Mouse (Mus musculus) liver, embryonic 16.5 days (tissue): Measurements from ENCODE around the gene Iqcf1. TPM values are rescaled to one million over a fixed set of nuclear protein-coding genes. Genes with fewer than 3 reads are reported as not detected.

ENCODE experiments used
- ATAC-seq: fragments of 200-750 bp; cut with Nextera tagmentation; 2 replicates; pipeline ENCODE4 v1.8.0; 2017; ENCODE audit warnings: low read depth, mild to moderate bottlenecking, moderate number of reproducible peaks, moderate library complexity
- H3K27ac ChIP-seq: fragments of 300-500 bp; sonication (generic); 2 replicates; pipeline ENCODE4 v1.5.1; 2014; ENCODE audit warnings: mild to moderate bottlenecking, low read length
- H3K27me3 ChIP-seq: fragments of 300-500 bp; sonication (generic); 2 replicates; pipeline ENCODE4 v1.6.1; 2014; ENCODE audit warnings: low read depth, low read length, mixed read lengths; ENCODE audit not compliant: control insufficient read depth, insufficient read depth
- H3K36me3 ChIP-seq: fragments of 300-500 bp; sonication (generic); 2 replicates; pipeline ENCODE4 v1.6.1; 2014; ENCODE audit warnings: mild to moderate bottlenecking; ENCODE audit not compliant: control insufficient read depth, insufficient read depth
- H3K4me1 ChIP-seq: fragments of 300-500 bp; sonication (generic); 2 replicates; pipeline ENCODE4 v1.6.1; 2014; ENCODE audit warnings: low read depth, low read length, mixed read lengths; ENCODE audit not compliant: control insufficient read depth
- H3K4me2 ChIP-seq: fragments of 300-500 bp; sonication (generic); 2 replicates; pipeline ENCODE4 v1.6.1; 2014; ENCODE audit warnings: low read depth, low read length, mixed read lengths
- H3K4me3 ChIP-seq: fragments of 300-500 bp; sonication (generic); 2 replicates; pipeline ENCODE4 v1.5.1; 2014; ENCODE audit warnings: low read depth, mild to moderate bottlenecking, low read length
- H3K9ac ChIP-seq: fragments of 300-500 bp; sonication (generic); 2 replicates; pipeline ENCODE4 v1.6.1; 2014; ENCODE audit warnings: low read depth, low read length
- H3K9me3 ChIP-seq: fragments of 300-500 bp; sonication (generic); replicated peaks from 2 replicates; pipeline ENCODE4 v1.6.1; 2016; ENCODE audit warnings: low read length; ENCODE audit not compliant: control insufficient read depth
- WGBS: fragments of 180-500 bp; shearing (Covaris S2); extraction: QIAGEN DNeasy Blood & Tissue Kit; methylation state at CpG from one replicate; pipeline ENCODE4 v1.1.7; 2014; ENCODE audit not compliant: insufficient replicate concordance; 5-methylcytosine and 5-hydroxymethylcytosine counted together
- polyA plus RNA-seq: library from polyadenylated mRNA; unstranded; fragments of >200 nt; fragmentation: Nextera tagmentation; extraction: Ambion mirVana; gene quantifications from 2 replicates; pipeline ENCODE4 v1.2.1, GENCODE M21; 2015

Iqcf1 gene
- polyA plus RNA-seq, 1 experiment from 2014 or later = not detected

DNA sequence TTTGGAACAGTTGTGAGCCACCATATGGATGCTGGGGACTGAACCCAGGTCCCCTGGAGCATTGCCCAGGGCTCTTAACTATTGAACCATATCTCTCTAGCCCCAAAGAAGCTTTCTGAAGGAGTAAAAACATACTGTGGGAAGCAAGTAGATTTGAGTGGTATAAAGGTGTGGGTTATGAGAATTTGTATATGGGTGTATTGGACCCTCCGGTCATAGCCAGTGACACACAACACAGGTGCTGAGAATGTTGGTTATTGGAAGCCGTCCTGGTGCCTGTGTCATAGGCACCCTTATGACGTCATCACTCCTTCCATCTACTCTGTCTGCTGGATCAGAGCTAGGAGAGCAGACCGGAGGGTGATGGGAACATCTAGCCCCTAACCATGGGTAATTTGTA, 14.5 kb downstream of the Iqcf1 start, which contains the start of gene Iqcf5:
Iqcf5 (plus strand) TSS at position 301 of the 400 bp plus-strand sequence.
- Histone ChIP-seq H3K9me3 (no peaks in the 10 kb centered on the region), H3K4me2 (no peak within 1 kb of the TSS), H3K27me3 (no peaks in the 10 kb centered on the region), H3K36me3 (no peaks in the 10 kb centered on the region), H3K4me1 (no peaks in the 10 kb centered on the region), H3K27ac (no peak within 1 kb of the TSS), H3K4me3 (no peak within 1 kb of the TSS), H3K9ac (no peak within 1 kb of the TSS)
- ATAC-seq = no peak
- 61% methylated on average over 4 of the region's 4 CpGs for WGBS

DNA sequence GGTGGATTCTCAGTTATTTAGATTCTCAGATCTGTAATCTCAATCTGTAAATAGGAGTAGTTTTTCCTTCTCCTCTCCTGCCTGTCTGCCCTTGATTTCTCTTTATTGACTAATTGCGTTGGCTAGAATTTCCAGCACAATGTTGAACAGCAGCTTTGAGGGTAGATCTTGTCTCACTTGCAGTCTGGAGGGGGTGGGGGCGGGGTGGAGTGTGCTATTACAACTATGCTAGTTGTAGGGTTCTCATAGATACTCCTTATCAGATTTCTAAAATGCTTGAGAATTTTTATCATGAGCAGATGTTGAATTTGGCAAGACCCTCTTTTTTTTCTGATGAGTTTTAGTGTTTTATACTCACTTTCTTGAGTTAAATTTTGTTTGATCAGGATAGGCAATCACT, 19.7 kb downstream of the Iqcf1 start:
- no peaks in the 10 kb centered on the region for H3K9me3 ChIP-seq
- H3K27ac ChIP-seq = no peak overlapping the region
- no peak overlapping the region for H3K4me2 ChIP-seq
- H3K4me1 ChIP-seq = no peaks in the 10 kb centered on the region
- no peaks in the 10 kb centered on the region for H3K27me3 ChIP-seq
- no peaks in the 10 kb centered on the region for H3K36me3 ChIP-seq
- ATAC-seq = no peak
- 49% methylated on average over 2 of the region's 2 CpGs for WGBS
- no peak overlapping the region for H3K9ac ChIP-seq
- no peak overlapping the region for H3K4me3 ChIP-seq

DNA sequence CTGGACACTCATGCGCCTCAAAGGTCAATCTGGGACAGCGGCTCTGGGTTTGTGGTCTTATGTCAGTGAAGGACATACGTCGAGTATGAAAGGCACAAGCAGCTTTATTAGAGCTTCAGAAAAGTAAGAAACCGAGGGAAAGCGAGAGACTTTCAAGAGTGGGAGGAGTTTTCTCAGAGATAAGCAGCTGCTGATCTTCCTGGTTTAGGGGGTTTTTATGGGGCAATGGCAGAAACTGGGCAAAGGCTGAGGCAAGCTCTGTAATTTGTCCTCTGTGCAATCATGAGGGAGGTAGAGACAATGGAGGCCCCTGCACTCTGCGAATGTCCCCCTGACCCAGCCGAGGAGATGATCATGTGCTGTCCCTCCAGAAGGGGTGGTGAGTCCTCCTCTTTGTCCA, 20.1 kb downstream of the Iqcf1 start:
- H3K4me3 ChIP-seq = no peak overlapping the region
- no peak overlapping the region for H3K9ac ChIP-seq
- H3K4me1 ChIP-seq = no peaks in the 10 kb centered on the region
- no peaks in the 10 kb centered on the region for H3K36me3 ChIP-seq
- no peaks in the 10 kb centered on the region for H3K27me3 ChIP-seq
- 54% methylated on average over 8 of the region's 8 CpGs for WGBS
- no peak for ATAC-seq
- no peaks in the 10 kb centered on the region for H3K9me3 ChIP-seq
- H3K4me2 ChIP-seq = no peak overlapping the region
- no peak overlapping the region for H3K27ac ChIP-seq

DNA sequence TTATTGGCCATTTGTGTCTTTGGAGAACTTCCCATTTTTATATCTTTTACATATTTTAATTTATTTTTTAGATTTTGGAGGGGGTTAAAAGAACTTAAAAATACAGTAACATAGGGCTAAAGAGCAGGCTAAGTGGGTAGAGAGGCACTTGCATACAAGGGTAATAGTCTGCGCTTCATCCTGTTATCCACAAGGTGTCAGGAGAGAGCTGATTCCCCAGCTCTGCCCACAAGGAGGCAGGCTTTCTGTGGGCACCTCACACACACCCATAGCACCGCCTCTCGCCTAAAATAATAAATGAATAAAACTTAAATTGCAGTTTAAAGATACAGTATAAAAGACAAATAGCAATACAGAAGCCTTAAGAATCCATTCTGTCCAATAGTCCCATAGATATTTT, 32.1 kb downstream of the Iqcf1 start:
- Histone ChIP-seq H3K27me3 (no peaks in the 10 kb centered on the region), H3K9me3 (no peaks in the 10 kb centered on the region), H3K4me1 (no peaks in the 10 kb centered on the region), H3K4me3 (no peak overlapping the region), H3K36me3 (no peaks in the 10 kb centered on the region), H3K27ac (no peak overlapping the region), H3K9ac (no peak overlapping the region), H3K4me2 (no peak overlapping the region)
- no peak for ATAC-seq
- WGBS = 15% methylated on average over 3 of the region's 3 CpGs

DNA sequence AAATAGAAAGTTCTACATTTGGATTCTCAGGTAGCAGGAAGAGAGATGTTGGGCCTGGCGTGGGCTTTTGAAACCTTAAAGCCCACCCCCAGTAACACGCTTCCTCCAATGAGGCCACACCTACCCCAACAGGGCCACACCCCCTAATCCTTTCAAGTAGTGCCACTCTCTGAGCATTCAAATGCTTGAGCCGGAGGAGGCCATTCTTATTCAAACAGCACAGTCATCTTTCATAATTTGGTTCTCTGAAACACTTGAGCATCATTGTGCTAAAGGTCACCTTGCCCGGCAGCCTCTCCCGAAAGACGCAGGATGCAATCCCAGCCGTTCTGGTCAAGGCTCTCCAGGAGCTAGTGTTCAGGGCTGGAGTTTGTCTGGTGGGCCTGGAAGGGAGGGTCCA, 34.5 kb downstream of the Iqcf1 start:
- ATAC-seq = no peak
- H3K9me3 ChIP-seq = no peaks in the 10 kb centered on the region
- 77% methylated on average over 7 of the region's 7 CpGs for WGBS
- H3K36me3 ChIP-seq = no peaks in the 10 kb centered on the region
- no peak overlapping the region for H3K4me2 ChIP-seq
- H3K4me1 ChIP-seq = no peaks in the 10 kb centered on the region
- no peaks in the 10 kb centered on the region for H3K27me3 ChIP-seq
- H3K27ac ChIP-seq = no peak overlapping the region
- no peak overlapping the region for H3K4me3 ChIP-seq
- no peak overlapping the region for H3K9ac ChIP-seq

DNA sequence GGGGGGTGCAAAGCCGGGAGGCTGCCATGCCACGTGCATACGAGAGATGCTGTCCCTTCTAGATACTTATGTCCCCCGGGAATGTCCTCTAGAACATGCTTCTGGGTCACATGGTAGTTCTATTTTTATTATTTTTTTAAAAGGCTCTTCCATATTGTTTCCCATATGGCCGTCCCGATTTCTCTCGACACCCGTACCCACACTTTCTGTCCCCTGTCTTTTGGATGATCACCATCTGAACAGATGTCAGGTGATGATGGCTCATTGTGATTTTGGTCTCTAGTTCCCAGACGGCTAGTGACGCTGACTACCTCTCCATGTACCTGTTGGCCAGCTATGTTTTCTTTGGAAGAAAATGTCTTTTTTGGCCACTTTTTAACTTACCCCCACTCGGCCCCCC, 35.2 kb downstream of the Iqcf1 start:
- no peak for ATAC-seq
- Histone ChIP-seq H3K4me3 (no peak overlapping the region), H3K36me3 (no peaks in the 10 kb centered on the region), H3K4me2 (no peak overlapping the region), H3K27ac (no peak overlapping the region), H3K4me1 (no peaks in the 10 kb centered on the region), H3K27me3 (no peaks in the 10 kb centered on the region), H3K9ac (no peak overlapping the region), H3K9me3 (no peaks in the 10 kb centered on the region)
- WGBS = 78% methylated on average over 11 of the region's 11 CpGs

Other genes with a start within 250 kb of the Iqcf1 start
- gene Poc1a, start 218.9 kb upstream of the Iqcf1 start, polyA plus RNA-seq = 20.3 and 21.0 TPM in 2 replicates
- 2.1 and 2.7 TPM in 2 replicates for gene Dusp7, start 131.3 kb upstream of the Iqcf1 start, polyA plus RNA-seq
- 452 and 501 TPM in 2 replicates for gene Rpl29, start 70.5 kb upstream of the Iqcf1 start, polyA plus RNA-seq
- 34.3 and 36.5 TPM in 2 replicates for gene Acy1, start 61.6 kb upstream of the Iqcf1 start, polyA plus RNA-seq
- 31.3 and 37.5 TPM in 2 replicates for gene Abhd14b, start 52.5 kb upstream of the Iqcf1 start, polyA plus RNA-seq
- 17.2 and 18.8 TPM in 2 replicates for gene Abhd14a, start 52.3 kb upstream of the Iqcf1 start, polyA plus RNA-seq
- gene Pcbp4, start 46.7 kb upstream of the Iqcf1 start, polyA plus RNA-seq = 5.1 and 6.0 TPM in 2 replicates
- gene Gpr62, start 34.0 kb upstream of the Iqcf1 start, polyA plus RNA-seq = 0.04 TPM in 1 of 2 replicates, not detected in the other
- gene Rrp9, start 24.0 kb upstream of the Iqcf1 start, polyA plus RNA-seq = 16.3 and 16.4 TPM in 2 replicates
- gene Parp3, start 23.0 kb upstream of the Iqcf1 start, polyA plus RNA-seq = 1.3 TPM in 2 replicates
- gene Iqcf5, start 14.6 kb downstream of the Iqcf1 start, polyA plus RNA-seq = not detected in 2 replicates
- not detected in 2 replicates for gene Iqcf3, start 61.7 kb downstream of the Iqcf1 start, polyA plus RNA-seq
- not detected in 2 replicates for gene Iqcf4, start 71.0 kb downstream of the Iqcf1 start, polyA plus RNA-seq
- not detected in 2 replicates for gene Iqcf6, start 126.6 kb downstream of the Iqcf1 start, polyA plus RNA-seq
- gene Grm2, start 156.1 kb downstream of the Iqcf1 start, polyA plus RNA-seq = not detected in 2 replicates
- 15.4 and 17.8 TPM in 2 replicates for gene Tex264, start 186.0 kb downstream of the Iqcf1 start, polyA plus RNA-seq